Mouse (Mus musculus) heart, embryonic 11.5 days (tissue): ENCODE results near the gene Scnn1b. TPM values are rescaled to one million over a fixed set of nuclear protein-coding genes. Genes with fewer than 3 reads are reported as not detected.

Experiments used
- ATAC-seq: fragments of 200-750 bp; cut with Nextera tagmentation; replicated peaks from 2 replicates; pipeline ENCODE4 v1.8.0; 2017; ENCODE audit warnings: moderate library complexity; ENCODE audit not compliant: insufficient number of reproducible peaks, low FRiP score, low TSS enrichment
- H3K27ac ChIP-seq: fragments of 300-500 bp; sonication (generic); 2 replicates; pipeline ENCODE4 v1.5.1; 2014; ENCODE audit warnings: mild to moderate bottlenecking, low read depth, low read length
- H3K27me3 ChIP-seq: fragments of 300-500 bp; sonication (generic); 2 replicates; pipeline ENCODE4 v1.6.1; 2014; ENCODE audit warnings: mild to moderate bottlenecking, low read length, mixed read lengths; ENCODE audit not compliant: control insufficient read depth, insufficient read depth
- H3K36me3 ChIP-seq: fragments of 300-500 bp; sonication (generic); 2 replicates; pipeline ENCODE4 v1.6.1; 2014; ENCODE audit warnings: mild to moderate bottlenecking, low read length, moderate library complexity, mixed read lengths; ENCODE audit not compliant: control insufficient read depth, insufficient read depth
- H3K4me1 ChIP-seq: fragments of 300-500 bp; sonication (generic); 2 replicates; pipeline ENCODE4 v1.6.1; 2014; ENCODE audit warnings: low read length; ENCODE audit not compliant: control insufficient read depth, insufficient read depth
- H3K4me2 ChIP-seq: fragments of 300-500 bp; sonication (generic); 2 replicates; pipeline ENCODE4 v1.6.1; 2014; ENCODE audit warnings: mild to moderate bottlenecking, moderate library complexity
- H3K4me3 ChIP-seq: fragments of 300-500 bp; sonication (generic); 2 replicates; pipeline ENCODE4 v1.5.1; 2014; ENCODE audit warnings: low read depth, low read length
- H3K9ac ChIP-seq: fragments of 300-500 bp; sonication (generic); 2 replicates; pipeline ENCODE4 v1.6.1; 2014; ENCODE audit warnings: mild to moderate bottlenecking, low read depth, low read length, moderate library complexity
- H3K9me3 ChIP-seq: fragments of 300-500 bp; sonication (generic); replicated peaks from 2 replicates; pipeline ENCODE4 v1.6.1; 2016; ENCODE audit warnings: low read length; ENCODE audit not compliant: control insufficient read depth
- WGBS: fragments of 180-500 bp; shearing (Covaris S2); extraction: QIAGEN DNeasy Blood & Tissue Kit; methylation state at CpG from one replicate; pipeline ENCODE4 v1.1.7; 2014; ENCODE audit not compliant: insufficient replicate concordance; 5-methylcytosine and 5-hydroxymethylcytosine counted together
- polyA plus RNA-seq: library from polyadenylated mRNA; unstranded; fragments of >200 nt; fragmentation: Nextera tagmentation; extraction: Ambion mirVana; gene quantifications from 2 replicates; pipeline ENCODE4 v1.2.1, GENCODE M21; 2014

Gene Scnn1b
- polyA plus RNA-seq, 1 experiment from 2014 or later, result not detected

- no peak overlapping the region for H3K4me2 ChIP-seq
- H3K27me3 ChIP-seq, result no peaks in the 10 kb centered on the region
- H3K9me3 ChIP-seq, result no peaks in the 10 kb centered on the region
- no peaks in the 10 kb centered on the region for H3K36me3 ChIP-seq
- whole genome bisulfite sequencing, result 51% methylated on average over 7 of the region's 7 CpGs
- peaks cover 8% of the 10 kb centered on the region for H3K4me1 ChIP-seq
- no peak for ATAC-seq
- H3K9ac ChIP-seq, result no peak overlapping the region
- H3K27ac ChIP-seq, result no peak overlapping the region
- no peak overlapping the region for H3K4me3 ChIP-seq
These were observed 66.4 kb downstream of the Scnn1b start for GRCm38 (mm10) chr7:121931246-121931645.

GRCm38 (mm10) chr7:121933675-121934074 lies 68.8 kb downstream of the Scnn1b start:
- Histone ChIP-seq H3K9ac (no peak overlapping the region), H3K27me3 (no peaks in the 10 kb centered on the region), H3K4me2 (no peak overlapping the region), H3K36me3 (no peaks in the 10 kb centered on the region), H3K4me3 (no peak overlapping the region), H3K9me3 (no peaks in the 10 kb centered on the region), H3K27ac (no peak overlapping the region), H3K4me1 (peaks cover 23% of the 10 kb centered on the region)
- ATAC-seq, result no peak
- 56% methylated on average over 6 of the region's 6 CpGs for WGBS

- no peak for ATAC-seq
- H3K36me3 ChIP-seq, result no peaks in the 10 kb centered on the region
- no peak overlapping the region for H3K9ac ChIP-seq
- H3K9me3 ChIP-seq, result no peaks in the 10 kb centered on the region
- H3K27me3 ChIP-seq, result no peaks in the 10 kb centered on the region
- no peak overlapping the region for H3K27ac ChIP-seq
- no peak overlapping the region for H3K4me3 ChIP-seq
- peaks cover 23% of the 10 kb centered on the region for H3K4me1 ChIP-seq
- 90% methylated on average over 2 of the region's 2 CpGs for WGBS
- H3K4me2 ChIP-seq, result no peak overlapping the region
These were observed 69.5 kb downstream of the Scnn1b start for GRCm38 (mm10) chr7:121934346-121934745.

- H3K4me1 ChIP-seq, result peaks cover 24% of the 10 kb centered on the region
- H3K4me3 ChIP-seq, result no peak overlapping the region
- ATAC-seq, result no peak
- H3K4me2 ChIP-seq, result no peak overlapping the region
- H3K27ac ChIP-seq, result no peak overlapping the region
- no peaks in the 10 kb centered on the region for H3K36me3 ChIP-seq
- H3K27me3 ChIP-seq, result no peaks in the 10 kb centered on the region
- H3K9ac ChIP-seq, result no peak overlapping the region
- H3K9me3 ChIP-seq, result no peaks in the 10 kb centered on the region
- 67% methylated on average over 12 of the region's 12 CpGs for WGBS
These were observed 71.3 kb downstream of the Scnn1b start for GRCm38 (mm10) chr7:121935906-121936794.

- Histone ChIP-seq H3K4me3 (no peak overlapping the region), H3K4me2 (peak overlapping the region; percentile 25; the same call in 1 of the 2 replicates), H3K9me3 (no peaks in the 10 kb centered on the region), H3K36me3 (no peaks in the 10 kb centered on the region), H3K27ac (no peak overlapping the region), H3K4me1 (peaks cover 23% of the 10 kb centered on the region), H3K27me3 (no peaks in the 10 kb centered on the region), H3K9ac (no peak overlapping the region)
- 39% methylated on average over 14 of the region's 14 CpGs for WGBS
- no peak for ATAC-seq
These were observed 72.2 kb downstream of the Scnn1b start for GRCm38 (mm10) chr7:121936861-121937630.

GRCm38 (mm10) chr7:121938124-121938891 lies 73.5 kb downstream of the Scnn1b start:
- Histone ChIP-seq H3K4me1 (peaks cover 23% of the 10 kb centered on the region), H3K9ac (no peak overlapping the region)

GRCm38 (mm10) chr7:121939244-121939643 lies 74.4 kb downstream of the Scnn1b start:
- WGBS, result 63% methylated on average over 6 of the region's 6 CpGs
- H3K27me3 ChIP-seq, result no peaks in the 10 kb centered on the region
- no peak overlapping the region for H3K4me3 ChIP-seq
- H3K9me3 ChIP-seq, result no peaks in the 10 kb centered on the region
- H3K36me3 ChIP-seq, result no peaks in the 10 kb centered on the region
- no peak overlapping the region for H3K9ac ChIP-seq
- peaks cover 23% of the 10 kb centered on the region for H3K4me1 ChIP-seq
- no peak overlapping the region for H3K27ac ChIP-seq
- no peak for ATAC-seq
- H3K4me2 ChIP-seq, result no peak overlapping the region

More at GRCm38 (mm10) chr7:121938124-121938891, 73.5 kb downstream of the Scnn1b start:
- H3K36me3 ChIP-seq, result no peaks in the 10 kb centered on the region
- H3K27ac ChIP-seq, result no peak overlapping the region
- no peak overlapping the region for H3K4me2 ChIP-seq
- H3K9me3 ChIP-seq, result no peaks in the 10 kb centered on the region
- no peaks in the 10 kb centered on the region for H3K27me3 ChIP-seq
- no peak overlapping the region for H3K4me3 ChIP-seq
- no peak for ATAC-seq
- WGBS, result 83% methylated on average over 8 of the region's 8 CpGs

- no peak overlapping the region for H3K4me3 ChIP-seq
- no peak overlapping the region for H3K9ac ChIP-seq
- H3K27ac ChIP-seq, result no peak overlapping the region
- H3K4me1 ChIP-seq, result peaks cover 23% of the 10 kb centered on the region
- WGBS, result 25% methylated on average over 4 of the region's 4 CpGs
- no peak overlapping the region for H3K4me2 ChIP-seq
- no peaks in the 10 kb centered on the region for H3K9me3 ChIP-seq
- H3K27me3 ChIP-seq, result no peaks in the 10 kb centered on the region
- H3K36me3 ChIP-seq, result no peaks in the 10 kb centered on the region
- no peak for ATAC-seq
These were observed 74.9 kb downstream of the Scnn1b start for GRCm38 (mm10) chr7:121939729-121940128.
